Mouse (Mus musculus): Measurements from ENCODE around the gene 9530053A07Rik.

- no peak for TF ChIP-seq SMC3 (IDR thresholded peaks at IDR 0.05; ENCODE audit: low read depth, low read length)
- no peak for TF ChIP-seq JUND (IDR thresholded peaks at IDR 0.05; ENCODE audit: low read depth, low read length)
- TF ChIP-seq GATA1 (IDR thresholded peaks at IDR 0.05; ENCODE audit: low read depth, low read length): no peak
- no peak for TF ChIP-seq MYB (IDR thresholded peaks at IDR 0.05; ENCODE audit: low read depth, low read length)
- TF ChIP-seq POLR2A (IDR thresholded peaks at IDR 0.05; ENCODE audit: control insufficient read depth in 1 of 2, insufficient read depth in 1 of 2, low read depth in 1 of 2, low read length in 2 of 2, poor library complexity in 1 of 2): no peak
- no peak for TF ChIP-seq USF2 (IDR thresholded peaks at IDR 0.05; ENCODE audit: borderline replicate concordance in 1 of 2, insufficient read depth in 1 of 2, low read depth in 1 of 2, low read length in 2 of 2)
- TF ChIP-seq CTCF (IDR thresholded peaks at IDR 0.05 in 2 of 3, conservative IDR thresholded peaks at IDR 0.05 in 1 of 3; ENCODE audit: control insufficient read depth in 1 of 3, insufficient read depth in 1 of 3, low read depth in 2 of 3, low read length in 3 of 3, poor library complexity in 1 of 3, severe bottlenecking in 1 of 3): no peak
- no peak for TF ChIP-seq ZKSCAN1 (IDR thresholded peaks at IDR 0.05; ENCODE audit: low read depth, low read length)
- TF ChIP-seq MAZ (IDR thresholded peaks at IDR 0.05; ENCODE audit: low read depth, low read length): no peak
- no peak for TF ChIP-seq ZC3H11A (IDR thresholded peaks at IDR 0.05; ENCODE audit: low read depth, low read length)
Measured at GRCm38 (mm10) chr7:28129166-28129565, at the start of gene 9530053A07Rik.

Measured in MEL (cell line).